Mouse (Mus musculus) yolk sac, embryonic 10.5 days (tissue): ENCODE measurements around the gene Arsb.
"Not testable (repeated sequence)": the region's sequence is repeated elsewhere in the genome, so short reads cannot be mapped to it uniquely, and the experiment has no call there.

Experiments used
- DNase-seq: peaks from one replicate; pipeline ENCODE4 v3.0.0-alpha.2; 2017; ENCODE audit warnings: low spot score

Arsb gene

GRCm38 (mm10) chr13:93985750-93986149 lies 214.3 kb downstream of the Arsb start:
- DNase-seq = not testable (repeated sequence)

- no peak for DNase-seq
Measured at GRCm38 (mm10) chr13:93987611-93988010, 216.2 kb downstream of the Arsb start.

DNA sequence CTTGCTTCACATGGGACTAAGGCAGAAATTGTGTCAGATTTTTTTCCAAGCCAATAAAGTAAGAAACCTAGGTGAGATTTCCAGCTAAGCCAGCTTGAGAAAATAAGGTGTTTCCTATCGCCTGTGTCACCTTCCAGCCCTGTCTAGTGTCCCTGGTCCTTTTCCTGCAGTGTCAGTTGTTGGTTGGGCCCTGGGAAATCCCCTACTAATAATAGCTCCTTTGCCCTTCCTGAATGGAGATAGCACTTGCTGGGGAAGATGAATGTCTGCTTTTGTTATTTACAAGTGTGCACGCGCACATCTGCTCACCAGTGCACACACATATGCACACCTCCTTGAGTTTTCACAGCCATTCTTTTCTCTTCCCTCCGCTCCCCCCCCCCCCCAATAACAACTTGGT lies 217.8 kb downstream of the Arsb start:
- DNase-seq = no peak

GRCm38 (mm10) chr13:93989736-93990611 lies 218.5 kb downstream of the Arsb start:
- no peak for DNase-seq

DNA sequence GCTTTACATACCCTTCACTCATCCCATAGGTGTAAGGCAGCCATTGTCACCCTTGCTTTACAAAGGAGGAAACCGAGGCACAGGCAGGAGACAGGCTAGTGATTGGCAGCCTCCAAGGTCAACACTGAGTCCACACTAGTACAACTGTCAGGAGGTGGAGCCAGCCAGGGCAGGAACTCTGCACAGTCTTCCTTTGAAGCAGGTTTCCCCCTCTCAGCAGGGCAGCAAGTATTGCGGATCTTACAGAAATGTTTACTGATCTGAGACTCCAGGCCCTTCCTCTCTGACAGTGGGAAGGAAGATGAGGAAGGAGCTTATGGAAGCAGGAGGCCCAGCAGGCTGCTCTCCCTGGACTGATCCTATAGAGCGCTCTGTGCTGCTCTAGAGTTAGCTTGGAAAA lies 219.4 kb downstream of the Arsb start:
- DNase-seq = no peak

DNA sequence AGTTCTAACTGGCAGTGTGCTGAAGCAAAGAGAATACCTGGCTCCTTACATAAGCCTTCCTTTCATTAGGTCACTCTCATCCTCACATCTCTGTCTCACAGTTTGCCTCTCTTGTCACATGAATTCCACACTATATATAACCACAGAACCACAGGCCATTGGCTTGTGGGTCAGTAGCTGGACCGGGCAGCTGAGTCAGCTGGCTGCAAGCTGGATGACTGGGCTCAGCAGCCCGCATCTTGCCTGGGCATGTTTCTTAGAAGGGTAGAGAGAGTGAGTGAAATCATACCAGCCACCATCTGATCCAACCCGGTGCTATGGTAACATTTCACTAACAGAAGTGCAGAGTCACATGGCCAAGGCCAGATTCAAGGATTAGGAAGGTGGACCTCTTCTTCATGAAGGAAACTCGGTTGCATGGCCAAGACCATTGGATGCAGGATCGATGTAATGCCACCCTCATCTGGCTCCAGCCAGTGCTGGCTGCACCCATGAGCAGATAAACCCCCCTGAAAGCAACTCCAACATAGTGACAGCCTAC lies 221.0 kb downstream of the Arsb start:
- no peak for DNase-seq
